Mouse (Mus musculus) Muller cell, postnatal 12 days (primary cell): ENCODE results near the gene Isoc2a.

Experiments
- DNase-seq: peaks from one replicate; pipeline ENCODE4 v3.0.0-alpha.2; 2015; ENCODE audit errors: inconsistent ontology term

The Isoc2a gene

GRCm38 (mm10) chr7:4915669-4916416 is 38.9 kb downstream of the Isoc2a start:
- no peak for DNase-seq

GRCm38 (mm10) chr7:4917494-4917893 is 40.5 kb downstream of the Isoc2a start:
- no peak for DNase-seq

- DNase-seq: no peak
Observed at GRCm38 (mm10) chr7:4918681-4919080, 41.7 kb downstream of the Isoc2a start.

- no peak for DNase-seq
Observed at GRCm38 (mm10) chr7:4919096-4919495, 42.1 kb downstream of the Isoc2a start.

GRCm38 (mm10) chr7:4919971-4920370 is 43.0 kb downstream of the Isoc2a start:
- DNase-seq: no peak

GRCm38 (mm10) chr7:4920496-4920895 is 43.5 kb downstream of the Isoc2a start:
- DNase-seq: no peak

- DNase-seq: no peak
Observed at GRCm38 (mm10) chr7:4920976-4921823, 44.2 kb downstream of the Isoc2a start.

- DNase-seq: no peak
Observed at GRCm38 (mm10) chr7:4921824-4922482, 45.0 kb downstream of the Isoc2a start, which contains the start of gene Nat14. Gene Nat14, plus strand, starts transcription at chr7:4922028.

GRCm38 (mm10) chr7:4922508-4922907 is 45.6 kb downstream of the Isoc2a start:
- DNase-seq: peak; percentile 85

GRCm38 (mm10) chr7:4922931-4923565 is 46.1 kb downstream of the Isoc2a start:
- DNase-seq: peak; percentile 73

- DNase-seq: peak; percentile 86
Observed at GRCm38 (mm10) chr7:4923586-4924364, 46.8 kb downstream of the Isoc2a start.

GRCm38 (mm10) chr7:4924483-4924882 is 47.5 kb downstream of the Isoc2a start:
- no peak for DNase-seq

- DNase-seq: peak; percentile 92
Observed at GRCm38 (mm10) chr7:4924891-4925301, 47.9 kb downstream of the Isoc2a start.

GRCm38 (mm10) chr7:4925441-4926381 is 48.8 kb downstream of the Isoc2a start, which contains the start of gene Ssc5d:
Gene Ssc5d, plus strand, starts transcription at chr7:4925785.
- peak; percentile 86 for DNase-seq

GRCm38 (mm10) chr7:4926849-4927248 is 49.9 kb downstream of the Isoc2a start:
- DNase-seq: no peak

- DNase-seq: no peak
Observed at GRCm38 (mm10) chr7:4927711-4928110, 50.8 kb downstream of the Isoc2a start.

GRCm38 (mm10) chr7:4928323-4928722 is 51.4 kb downstream of the Isoc2a start:
- DNase-seq: no peak

- DNase-seq: no peak
Observed at GRCm38 (mm10) chr7:4933103-4933502, 56.1 kb downstream of the Isoc2a start.

- DNase-seq: no peak
Observed at GRCm38 (mm10) chr7:4934160-4934914, 57.4 kb downstream of the Isoc2a start.
